Comparison of ENCODE assay signal across 24 mouse cellular contexts in the genomic region with DNA sequence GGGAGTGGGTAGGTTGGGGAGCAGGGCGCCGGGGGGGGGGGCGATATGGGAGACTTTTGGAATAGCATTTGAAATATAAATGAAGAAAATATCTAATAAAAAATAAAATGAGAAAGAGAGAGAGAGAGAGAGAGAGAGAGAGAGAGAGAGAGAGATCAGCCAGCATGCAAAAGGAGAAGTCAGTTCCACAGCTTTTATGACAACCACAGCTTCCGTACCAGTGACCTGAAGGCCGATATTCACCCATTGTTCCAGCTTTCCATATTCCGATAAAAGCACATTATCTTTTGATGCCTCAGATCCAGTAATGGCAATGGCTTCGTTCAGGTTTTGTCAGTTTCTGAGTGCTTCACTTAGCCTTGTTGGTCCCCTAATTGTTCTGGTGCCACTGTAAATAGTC. TPM values are rescaled to one million over a fixed set of nuclear protein-coding genes. Genes with fewer than 3 reads are reported as not detected.
"Had no signal": no experiment of that assay in that cellular context is flagged by ENCODE, and none has a peak within 500 bp of the region (broad histone marks: within the 10 kb centered on the region; RNA-seq: fewer than 3 reads in every experiment).

No protein-coding gene starts in this region.

- DNase-seq: cerebellum, adult 2 months; cerebellum, adult 8-10 months; cerebellum, adult 9-10 months; cerebellum, adult 9-11 months; cerebellum, postnatal 10 days; cerebellum, postnatal 14 days; cerebellum, postnatal 25 days; cerebellum, postnatal 36 days; embryo, embryonic 11 days; forebrain, postnatal 0 days; gastrocnemius, adult 2 months; gastrocnemius, postnatal 10 days; gastrocnemius, postnatal 14 days; gastrocnemius, postnatal 25 days; gastrocnemius, postnatal 36 days; heart, adult 11 months; heart, adult 18-20 months; heart, adult 2 months had no signal

- ATAC-seq: forebrain, embryonic 13.5 days; forebrain, embryonic 14.5 days; forebrain, embryonic 15.5 days; forebrain, embryonic 16.5 days; forebrain, postnatal 0 days had no signal

RNA-seq across cellular contexts. Expression of a gene that starts 51.0 kb away (rescaled TPM):
- total RNA-seq: forebrain, postnatal 0 days; gastrocnemius, adult 18-20 months; gastrocnemius, adult 2 months; gastrocnemius, adult 8-10 months; gastrocnemius, postnatal 10 days had no signal
